Mouse (Mus musculus) heart, postnatal 0 days (tissue): ENCODE data around the gene Klf13.

Experiments
- CTCF ChIP-seq: IDR thresholded peaks from 2 replicates; pipeline ENCODE4 v1.5.1; 2016; ENCODE audit warnings: antibody characterized with exemption, control low read depth, low read depth
- EP300 ChIP-seq: IDR thresholded peaks from 2 replicates; pipeline ENCODE4 v1.6.1; 2016; ENCODE audit warnings: antibody characterized with exemption, low read depth

GRCm38 (mm10) chr7:63896276-63896967 lies 42.3 kb downstream of the Klf13 start:
- TF ChIP-seq CTCF: no peak
- TF ChIP-seq EP300: no peak
